Mouse (Mus musculus) mouse trophoblast stem cell (cell line): ENCODE results near the gene Dennd1a.

ENCODE experiments used
- in situ Hi-C, 2 experiments: fragments of 300-500 bp; cut with MseI, MboI; formaldehyde crosslinking; loops; 2 replicates in 1 of 2; 3 replicates in 1 of 2; pipeline ENCODE4 v1.15.1; 2025

Gene Dennd1a

DNA sequence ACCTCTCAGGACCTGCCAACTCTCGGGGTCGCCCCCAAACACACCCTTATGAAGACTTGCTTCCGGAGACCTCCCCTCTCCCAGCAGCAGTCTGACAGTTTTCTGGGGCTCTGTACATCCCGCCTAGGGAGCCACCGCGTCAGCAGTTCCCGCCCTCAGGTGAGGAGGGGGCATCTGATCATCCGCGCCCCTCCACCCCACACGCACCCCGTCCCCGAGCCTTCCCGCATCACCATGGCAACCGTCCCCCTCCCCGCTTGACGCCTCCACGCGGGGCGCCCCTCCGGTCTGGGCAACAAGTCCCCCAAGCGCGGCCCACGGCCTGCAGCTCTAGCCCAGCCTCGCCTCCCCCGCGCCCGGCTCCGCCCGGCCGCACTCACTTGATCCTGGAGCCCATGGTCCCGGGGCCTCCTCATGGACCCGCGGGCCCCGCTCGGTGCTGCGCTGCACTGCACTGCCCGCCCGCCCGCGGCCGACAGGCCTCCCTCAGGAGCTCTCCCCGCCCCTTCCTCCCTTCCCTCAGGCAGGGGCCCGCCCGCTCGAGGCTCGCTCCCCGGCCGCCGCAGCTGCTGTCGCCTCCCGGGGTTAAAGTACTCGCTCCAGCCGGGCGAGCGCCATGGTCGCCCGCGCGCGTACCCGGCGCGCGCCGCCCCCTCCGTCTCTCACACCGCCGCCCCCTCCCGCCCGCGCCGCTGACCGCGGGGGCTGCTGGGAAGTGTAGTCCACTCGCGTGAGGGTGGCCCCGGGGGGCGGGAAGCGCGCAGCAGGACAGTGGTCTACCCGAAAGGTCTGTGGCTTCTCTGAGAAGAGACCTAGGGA lies at the start of gene Dennd1a:
Gene Dennd1a (minus strand): TSS at position 658 of the 819 bp plus-strand sequence.
- in situ Hi-C loops, result no loop called here

- in situ Hi-C loops, result no loop called here
Measured at GRCm38 (mm10) chr2:38336606-38337005, 49.4 kb upstream of the Dennd1a start.

DNA sequence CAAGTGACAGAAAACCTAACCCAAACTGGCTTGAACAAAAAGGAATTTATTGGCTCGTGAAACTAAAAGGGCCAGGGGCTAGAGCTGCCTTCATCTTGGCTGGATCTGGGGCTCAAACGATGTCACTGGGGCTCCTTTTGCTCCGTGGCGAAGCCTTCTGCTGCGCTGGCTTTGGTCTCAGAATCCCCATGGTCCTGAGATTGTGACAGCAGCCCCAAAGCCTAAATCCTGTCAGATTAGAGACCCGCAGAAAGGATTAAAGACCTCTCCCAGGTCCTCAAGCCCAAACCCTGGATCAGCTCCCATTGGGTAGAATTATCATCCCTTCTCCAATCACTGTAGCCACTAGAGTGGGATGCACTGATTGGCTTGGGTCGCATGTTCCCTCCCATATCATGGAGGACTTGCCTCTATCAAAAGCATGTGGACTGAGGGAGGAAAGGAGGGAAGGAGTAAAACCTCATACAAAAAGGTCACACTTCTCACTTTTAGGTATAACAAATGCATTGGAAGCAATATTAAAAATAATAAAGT lies 46.5 kb upstream of the Dennd1a start:
- in situ Hi-C loops, result no loop called here

DNA sequence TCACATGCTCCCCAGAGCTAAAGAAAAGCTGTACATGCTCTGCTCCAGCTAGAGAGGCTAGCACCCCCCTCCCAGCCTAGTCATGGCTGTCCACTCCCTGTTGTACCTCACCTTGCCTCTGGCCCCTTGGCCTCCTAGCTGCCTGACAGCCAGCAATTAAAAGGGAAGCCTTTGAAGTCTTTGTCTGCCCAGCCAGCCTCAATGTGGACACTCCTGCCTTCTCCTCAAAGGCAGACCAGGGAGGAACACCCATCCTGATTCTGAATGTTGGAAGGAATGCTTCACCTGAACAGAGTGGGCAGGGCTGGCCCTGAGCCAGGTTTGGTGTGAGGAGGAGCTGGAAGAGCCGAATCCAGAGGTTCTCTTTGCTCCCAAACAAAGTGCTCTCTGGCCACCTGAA lies 39.5 kb upstream of the Dennd1a start:
- in situ Hi-C loops, result no loop called here

- in situ Hi-C loops, result no loop called here
Measured at GRCm38 (mm10) chr2:38323380-38323779, 36.2 kb upstream of the Dennd1a start.

GRCm38 (mm10) chr2:38320911-38321310 lies 33.7 kb upstream of the Dennd1a start:
- in situ Hi-C loops, result no loop called here

GRCm38 (mm10) chr2:38319086-38319485 lies 31.9 kb upstream of the Dennd1a start:
- in situ Hi-C loops, result no loop called here

- in situ Hi-C loops, result no loop called here
Measured at GRCm38 (mm10) chr2:38313399-38313798, 26.2 kb upstream of the Dennd1a start.

DNA sequence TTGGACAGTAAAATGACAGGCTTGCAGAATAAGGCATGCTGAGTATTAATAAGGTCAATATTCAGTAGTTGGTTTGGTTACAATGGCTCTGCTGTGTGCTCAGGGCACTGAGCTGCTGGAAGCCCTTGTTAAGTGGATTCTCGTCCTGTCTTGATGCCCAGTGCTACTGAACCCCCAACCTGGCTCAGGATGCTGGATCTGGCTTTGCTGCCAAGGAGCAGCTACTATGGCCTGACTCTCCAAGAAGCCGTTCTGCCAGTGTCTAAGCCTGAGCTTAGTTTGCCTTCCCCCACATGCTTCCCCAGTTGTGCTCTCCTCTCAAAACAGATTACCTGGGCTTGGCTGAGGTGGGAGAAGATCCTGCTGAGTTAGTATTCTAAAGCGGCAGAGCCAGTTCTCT lies 25.7 kb upstream of the Dennd1a start:
- in situ Hi-C loops, result no loop called here

- in situ Hi-C loops, result no loop called here
Measured at GRCm38 (mm10) chr2:38305152-38305551, 18.0 kb upstream of the Dennd1a start.

GRCm38 (mm10) chr2:38300941-38301340 lies 13.8 kb upstream of the Dennd1a start:
- in situ Hi-C loops, result no loop called here

DNA sequence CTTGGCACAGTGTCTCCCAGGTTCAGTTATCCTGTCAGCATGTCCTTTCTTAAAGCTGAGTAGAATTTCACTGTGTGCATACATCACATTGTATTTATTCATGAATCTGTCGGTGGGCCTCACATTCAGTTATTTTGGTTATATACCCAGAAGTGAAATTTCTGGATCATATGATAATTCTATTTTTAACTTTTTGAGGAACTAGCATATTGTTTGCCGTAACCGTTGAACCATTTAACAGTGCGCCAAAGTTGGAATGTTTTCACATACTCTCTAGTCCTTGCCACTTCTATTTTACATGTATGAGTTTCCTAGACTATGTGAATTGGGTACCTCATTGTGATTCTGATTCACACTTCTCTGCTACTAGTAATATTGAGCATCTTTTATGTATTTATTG lies 8.7 kb upstream of the Dennd1a start:
- in situ Hi-C loops, result no loop called here

- in situ Hi-C loops, result no loop called here
Measured at GRCm38 (mm10) chr2:38291526-38291925, 4.3 kb upstream of the Dennd1a start.

DNA sequence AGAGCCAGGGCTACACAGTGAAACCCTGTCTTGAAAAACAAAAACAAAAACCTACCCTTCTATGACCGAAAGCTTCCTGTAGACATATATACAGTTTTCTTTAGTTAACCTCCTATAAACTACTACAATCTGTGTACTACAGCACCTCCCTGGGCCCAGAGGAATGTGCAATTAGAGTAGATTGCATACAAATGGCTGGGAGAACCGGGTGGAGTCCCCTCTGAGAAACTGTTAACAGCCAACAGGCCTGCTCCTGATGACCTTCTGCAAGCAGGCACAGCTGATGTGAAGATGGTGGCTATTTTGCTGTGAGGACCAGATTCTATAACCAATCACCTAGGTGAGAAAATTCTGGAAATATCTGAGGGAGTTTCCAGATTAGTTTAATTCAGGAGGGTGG lies 1.0 kb upstream of the Dennd1a start:
- in situ Hi-C loops, result no loop called here

DNA sequence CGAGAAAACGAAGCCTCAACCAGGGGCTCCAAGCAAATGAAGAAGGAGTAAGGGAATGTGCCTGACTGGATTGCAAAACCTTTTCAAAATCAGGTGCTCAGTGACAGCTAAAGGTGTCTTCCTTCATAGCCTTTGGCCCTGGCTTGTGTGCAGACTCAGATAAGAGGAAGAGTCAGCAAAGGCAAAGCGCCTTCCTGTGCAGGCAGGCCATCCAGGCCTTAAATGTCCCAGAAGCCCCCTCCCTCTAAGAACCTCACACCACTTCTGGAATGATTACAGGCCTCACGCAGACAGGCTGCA lies 807 bp downstream of the Dennd1a start:
- in situ Hi-C loops, result no loop called here

- in situ Hi-C loops, result no loop called here
Measured at GRCm38 (mm10) chr2:38285781-38286432, 1.3 kb downstream of the Dennd1a start.

GRCm38 (mm10) chr2:38283961-38284360 lies 3.2 kb downstream of the Dennd1a start:
- in situ Hi-C loops, result no loop called here

- in situ Hi-C loops, result no loop called here
Measured at GRCm38 (mm10) chr2:38280376-38280775, 6.8 kb downstream of the Dennd1a start.

DNA sequence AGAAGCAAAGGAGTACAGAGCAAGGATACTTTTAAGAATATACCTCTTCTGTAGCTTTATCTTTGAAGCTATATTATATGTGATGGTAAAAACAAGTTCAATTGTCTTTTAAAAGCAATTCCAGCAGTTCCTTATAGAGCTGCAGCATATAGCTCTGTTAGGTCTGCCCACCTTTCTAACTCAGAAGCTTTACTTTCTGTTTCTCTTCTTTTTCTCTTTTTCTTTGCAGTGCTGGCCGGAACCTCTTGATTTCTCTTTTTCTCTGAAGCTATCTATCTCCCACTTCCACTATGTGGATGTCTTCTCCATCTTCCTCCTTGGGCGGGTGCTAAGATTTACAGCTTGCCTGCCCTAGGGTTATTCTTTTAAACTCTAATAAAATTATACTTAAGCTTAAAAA lies 12.2 kb downstream of the Dennd1a start:
- in situ Hi-C loops, result no loop called here

DNA sequence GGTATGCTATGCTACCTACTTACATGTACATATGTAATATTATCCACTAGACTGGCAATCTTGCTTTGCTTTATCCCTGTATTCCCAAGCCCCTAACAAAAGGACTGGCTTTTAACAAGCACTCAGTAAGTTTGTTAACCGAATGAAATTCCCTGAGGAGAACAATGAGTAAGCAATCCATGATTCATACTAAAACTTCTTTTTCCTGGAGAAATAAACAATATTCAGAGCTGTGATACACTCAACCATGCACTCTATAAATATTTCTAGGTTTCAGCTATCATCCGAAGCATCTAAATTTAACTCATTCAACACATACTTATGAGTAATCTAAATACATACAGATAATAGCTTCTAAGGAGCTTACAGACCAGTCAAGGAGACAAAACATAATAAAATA lies 23.5 kb downstream of the Dennd1a start:
- in situ Hi-C loops, result no loop called here

GRCm38 (mm10) chr2:38259052-38259451 lies 28.1 kb downstream of the Dennd1a start:
- in situ Hi-C loops, result no loop called here

- in situ Hi-C loops, result no loop called here
Measured at GRCm38 (mm10) chr2:38237616-38238015, 49.6 kb downstream of the Dennd1a start.

DNA sequence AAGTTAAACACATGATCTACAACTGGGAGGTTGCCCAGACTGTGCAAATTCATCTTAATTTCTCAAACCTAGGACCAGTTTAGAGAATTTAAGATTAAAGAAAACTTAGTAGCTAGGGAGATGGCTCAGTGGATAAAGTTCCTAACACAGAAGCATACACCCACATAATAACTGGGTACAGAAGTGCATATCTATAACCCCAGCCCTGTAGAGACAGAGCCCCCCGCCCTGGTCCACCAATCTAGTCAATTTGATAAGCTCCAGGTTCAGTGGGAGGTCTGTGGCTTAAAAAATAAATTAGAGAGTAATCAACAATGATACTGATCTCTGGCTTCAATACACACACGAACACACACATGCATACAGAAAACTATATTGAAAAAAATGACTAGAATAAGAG lies 51.6 kb downstream of the Dennd1a start:
- in situ Hi-C loops, result no loop called here
